Mouse (Mus musculus) C2C12 (cell line): Measurements from ENCODE around the gene Rpl10a.

Experiments used
- CTCF ChIP-seq: IDR thresholded peaks from one replicate; pipeline ENCODE4 v1.5.1; 2011; ENCODE audit not compliant: control insufficient read depth, insufficient read depth, insufficient read length
- MAX ChIP-seq: IDR thresholded peaks from one replicate; pipeline ENCODE4 v1.6.1; 2011; ENCODE audit warnings: mild to moderate bottlenecking, control low read depth
- USF1 ChIP-seq: IDR thresholded peaks from one replicate; pipeline ENCODE4 v1.6.1; 2011; ENCODE audit warnings: low read depth, mild to moderate bottlenecking, control low read depth, moderate library complexity

DNA sequence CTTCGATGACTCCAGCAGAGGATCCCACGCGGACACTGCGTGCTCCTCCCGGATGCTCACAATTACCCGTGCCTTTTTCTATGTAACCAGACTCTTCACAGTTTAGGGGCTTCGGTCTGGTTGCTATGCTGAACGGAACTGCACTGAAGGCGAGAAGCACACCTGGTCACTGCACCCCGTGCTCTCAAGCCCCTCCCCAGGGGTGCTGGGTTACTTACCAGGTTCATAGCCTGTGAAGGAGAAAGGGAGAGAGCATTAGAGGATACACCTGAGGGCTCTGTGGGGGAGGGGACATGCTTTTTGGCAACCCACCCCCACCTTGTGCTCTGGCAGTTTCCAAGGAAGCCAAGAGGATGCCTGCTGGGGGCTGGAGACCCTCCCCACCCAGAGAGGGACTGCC lies 7.0 kb downstream of the Rpl10a start:
- TF ChIP-seq MAX (no peak), CTCF (no peak), USF1 (no peak)
